Mouse (Mus musculus) frontal cortex, adult 2 months (tissue): ENCODE measurements around the gene Lgr6. TPM values are rescaled to one million over a fixed set of nuclear protein-coding genes. Genes with fewer than 3 reads are reported as not detected.

Experiments
- DNase-seq, 2 experiments: peaks; one replicate each; pipeline ENCODE4 v3.0.0; 2022; ENCODE audit warnings: low spot score in 1 of 2; ENCODE audit errors: extremely low spot score in 1 of 2
- polyA plus RNA-seq: library from polyadenylated mRNA; depleted of rRNA; stranded (reverse); fragments of >200 nt; gene quantifications from 2 replicates; pipeline ENCODE4 v1.2.3, GENCODE M21; 2012

Lgr6 gene
- polyA plus RNA-seq, 1 experiment, result 19.1 TPM

DNA sequence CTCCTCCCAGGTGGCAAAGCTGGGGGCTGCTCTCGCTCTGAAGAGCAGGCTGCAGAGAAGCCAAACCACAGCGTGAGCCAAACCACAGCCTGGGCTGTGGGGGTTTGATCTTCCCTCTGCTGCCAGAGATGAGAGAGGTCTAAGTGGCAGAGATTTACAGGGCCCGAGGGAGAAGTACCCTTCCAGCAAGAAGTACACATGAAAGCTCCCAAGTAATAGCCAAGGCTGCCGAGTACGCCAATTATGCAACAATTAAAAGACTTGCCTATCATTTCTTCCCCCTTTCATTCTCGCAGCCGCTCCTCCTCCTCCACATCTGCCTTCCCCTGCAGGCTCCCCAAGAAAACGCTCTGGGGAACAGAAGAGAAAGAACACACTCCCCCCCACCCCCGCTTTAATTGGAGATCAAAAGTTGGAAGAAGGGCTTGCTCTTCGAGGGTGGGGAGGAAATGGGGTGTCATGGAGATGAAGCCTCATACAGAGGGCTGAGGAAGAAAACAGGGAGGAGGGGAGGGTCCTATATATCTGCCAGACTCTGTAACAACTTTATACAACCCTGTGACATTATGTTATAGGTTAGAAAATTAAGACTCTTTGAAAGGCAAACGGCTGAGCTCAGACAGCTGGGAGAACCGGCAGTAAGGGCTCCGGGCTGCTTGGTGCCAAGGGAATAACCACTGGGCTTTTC lies 85.8 kb downstream of the Lgr6 start:
- DNase-seq, result peak in 1 of 2 experiments; percentile 34

DNA sequence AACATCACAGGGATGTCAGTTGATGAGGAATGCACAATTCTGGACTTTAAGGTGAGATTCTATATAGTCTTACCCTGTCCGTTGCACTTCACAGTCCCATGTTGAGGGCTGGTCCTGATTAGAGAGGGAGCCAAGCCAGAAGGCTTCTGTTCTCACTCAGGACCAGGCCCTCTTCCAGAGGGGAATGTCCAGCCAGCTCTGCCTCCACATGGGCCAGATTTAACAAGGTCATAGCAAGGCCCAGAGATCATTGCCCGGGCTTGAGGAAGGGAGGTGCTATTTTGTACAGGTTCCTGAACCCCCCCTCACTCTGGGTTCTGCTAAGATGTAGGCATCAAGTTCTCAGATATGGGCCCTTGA lies 87.4 kb downstream of the Lgr6 start:
- no peak for DNase-seq

GRCm38 (mm10) chr1:135016907-135017655 lies 88.0 kb downstream of the Lgr6 start:
- no peak for DNase-seq

GRCm38 (mm10) chr1:135014921-135015445 lies 90.1 kb downstream of the Lgr6 start:
- DNase-seq, result no peak

- DNase-seq, result no peak
Measured at GRCm38 (mm10) chr1:135012472-135012871, 92.6 kb downstream of the Lgr6 start.

GRCm38 (mm10) chr1:135011912-135012311 lies 93.2 kb downstream of the Lgr6 start:
- no peak for DNase-seq

DNA sequence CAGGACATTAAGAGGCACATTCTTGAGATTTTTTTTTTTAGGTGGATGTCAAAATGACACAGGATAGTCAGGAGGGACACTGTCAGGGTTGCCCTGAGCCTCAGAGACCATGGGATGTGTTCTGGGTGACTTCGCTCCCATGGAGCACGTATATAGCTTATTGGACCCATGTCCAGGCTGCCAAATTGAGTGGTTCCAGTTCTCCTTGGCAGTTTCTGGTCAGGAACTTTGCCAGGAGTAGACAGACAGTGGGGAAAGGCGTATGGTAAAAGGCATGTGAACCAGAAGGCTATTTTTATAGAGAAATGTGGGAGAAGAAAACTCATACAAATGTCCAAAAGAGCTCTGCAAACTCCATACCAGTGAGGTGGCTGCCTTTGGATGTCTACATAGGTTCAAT lies 95.2 kb downstream of the Lgr6 start:
- DNase-seq, result no peak

DNA sequence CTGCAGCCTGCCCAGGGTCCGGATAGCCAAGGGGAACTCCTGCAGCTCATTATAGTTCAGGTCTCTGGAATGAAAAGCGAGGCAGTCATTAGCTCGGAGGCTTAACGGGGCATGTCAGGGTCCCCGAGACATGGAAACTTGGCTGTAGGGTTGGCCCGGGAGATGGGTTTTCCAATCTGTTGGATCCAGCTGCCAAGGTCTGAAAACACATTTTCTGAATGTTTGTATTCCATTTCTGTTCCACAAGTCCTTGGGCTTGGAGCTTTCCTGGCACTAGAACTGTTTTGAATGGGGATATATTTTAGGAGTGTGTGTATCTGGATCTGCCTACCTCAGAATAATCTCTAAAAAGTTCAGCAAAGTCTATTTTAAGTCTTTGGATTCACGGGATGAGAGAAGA lies 99.4 kb downstream of the Lgr6 start:
- DNase-seq, result no peak

DNA sequence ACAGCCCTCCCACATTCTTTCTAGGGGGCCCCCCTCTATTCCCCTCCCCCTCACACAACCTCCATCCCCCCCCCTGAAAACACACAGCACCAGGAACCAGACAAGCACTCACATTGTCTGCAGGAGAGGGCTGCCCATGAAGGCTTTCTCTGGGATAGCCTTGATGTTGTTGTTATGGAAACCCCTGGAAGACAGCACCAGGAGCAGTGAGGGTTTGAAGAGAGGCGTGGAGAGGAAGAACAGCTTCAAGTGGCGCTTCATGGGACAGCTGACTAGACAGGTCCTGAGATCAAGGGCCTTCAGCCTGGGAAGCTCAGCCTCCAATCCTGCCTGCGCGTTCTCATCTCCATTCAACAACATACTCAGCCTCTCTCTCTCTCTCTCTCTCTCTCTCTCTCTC lies 101.7 kb downstream of the Lgr6 start:
- DNase-seq, result no peak

DNA sequence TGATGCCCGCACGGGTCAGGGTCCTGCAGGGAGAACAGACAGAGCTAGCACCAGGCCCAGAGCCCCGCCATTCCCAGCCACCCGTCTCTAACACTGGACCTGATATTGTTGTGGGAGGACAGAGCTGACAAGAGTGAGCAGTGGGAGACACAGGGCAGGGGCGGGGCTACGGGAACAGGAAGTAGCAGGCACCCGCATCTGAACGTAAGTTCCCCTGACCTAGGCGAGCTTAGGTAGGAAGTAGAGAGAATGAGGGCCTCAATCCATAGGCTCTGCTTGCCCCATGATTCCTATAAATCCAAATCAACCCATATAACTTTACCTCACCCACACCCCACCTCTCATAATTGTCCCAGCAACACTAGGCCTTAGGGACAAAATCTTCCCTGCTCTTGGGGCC lies 104.5 kb downstream of the Lgr6 start:
- no peak for DNase-seq

GRCm38 (mm10) chr1:134998231-134998630 lies 106.8 kb downstream of the Lgr6 start:
- DNase-seq, result no peak

- no peak for DNase-seq
Measured at GRCm38 (mm10) chr1:134997568-134997967, 107.5 kb downstream of the Lgr6 start.

- DNase-seq, result no peak
Measured at GRCm38 (mm10) chr1:134996471-134996870, 108.6 kb downstream of the Lgr6 start.

GRCm38 (mm10) chr1:134995954-134996353 lies 109.1 kb downstream of the Lgr6 start:
- no peak for DNase-seq

DNA sequence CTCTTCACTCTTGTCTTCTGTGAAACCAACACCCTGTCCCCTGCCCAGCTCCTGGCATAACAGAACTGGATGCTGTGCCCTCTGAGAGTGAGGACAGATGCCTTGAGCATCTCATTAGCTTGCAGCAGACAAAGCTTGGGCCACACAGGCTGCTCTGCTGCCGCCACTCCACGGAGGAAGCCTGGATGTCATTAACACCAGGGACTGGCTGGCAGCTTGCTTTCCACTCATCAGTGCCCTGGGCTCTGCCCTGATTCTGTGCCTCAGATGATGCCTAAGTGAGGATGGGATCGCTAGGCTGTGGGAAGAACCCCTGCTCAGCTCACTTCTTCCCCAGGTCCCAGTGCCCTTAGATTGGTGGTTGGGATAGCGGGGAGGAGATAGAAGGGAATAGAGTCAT lies 109.6 kb downstream of the Lgr6 start:
- DNase-seq, result no peak

DNA sequence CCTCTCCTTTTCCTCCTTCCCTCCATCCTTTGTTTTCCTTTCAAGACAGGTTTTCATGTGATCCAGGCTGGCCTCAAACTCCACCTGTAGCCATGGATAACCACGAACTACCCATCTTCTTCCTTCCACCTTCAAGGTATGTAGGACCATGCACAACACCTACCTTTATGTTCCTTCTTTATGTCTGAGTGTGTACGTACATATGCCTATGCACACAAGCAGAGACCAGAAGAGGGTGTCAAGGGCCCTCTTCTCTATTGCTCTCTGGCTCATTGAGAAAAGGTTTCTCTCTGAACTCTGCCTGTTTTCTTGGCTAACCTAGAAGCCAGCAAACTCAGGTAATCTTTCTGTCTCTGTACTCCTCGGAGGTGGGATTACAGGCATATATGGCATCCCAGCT lies 110.3 kb downstream of the Lgr6 start:
- DNase-seq, result no peak

DNA sequence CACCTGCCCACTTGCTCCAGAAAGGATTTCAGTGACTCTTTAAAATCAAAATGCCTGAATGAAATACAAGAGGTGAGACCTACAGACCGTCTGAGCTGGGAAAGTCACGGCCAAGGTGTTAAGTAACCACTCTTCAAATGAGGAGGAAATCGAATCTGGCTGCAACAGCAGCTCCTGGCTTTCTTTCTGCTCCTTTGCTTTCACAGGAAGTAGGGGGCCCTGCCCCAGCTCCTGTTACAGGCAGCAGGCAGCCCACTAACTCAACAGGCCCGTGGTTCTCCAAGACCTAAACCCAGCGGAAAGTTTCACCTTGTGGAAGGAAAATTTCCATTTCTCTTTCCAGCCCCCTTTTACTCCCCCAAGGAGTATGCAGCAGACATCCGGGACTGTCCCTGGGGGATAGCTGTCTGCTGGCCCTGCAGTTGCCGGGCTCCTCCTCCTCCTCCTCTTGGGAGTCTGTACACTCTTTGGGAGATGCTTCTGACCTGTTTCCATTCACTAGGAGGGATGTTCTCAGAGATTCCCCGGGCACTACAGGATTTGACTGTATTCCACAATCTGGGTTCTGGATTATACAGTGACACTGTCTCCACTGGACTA lies 112.9 kb downstream of the Lgr6 start:
- DNase-seq, result no peak

GRCm38 (mm10) chr1:134989372-134989771 lies 115.7 kb downstream of the Lgr6 start:
- DNase-seq, result peak; percentile 58 to 95

DNA sequence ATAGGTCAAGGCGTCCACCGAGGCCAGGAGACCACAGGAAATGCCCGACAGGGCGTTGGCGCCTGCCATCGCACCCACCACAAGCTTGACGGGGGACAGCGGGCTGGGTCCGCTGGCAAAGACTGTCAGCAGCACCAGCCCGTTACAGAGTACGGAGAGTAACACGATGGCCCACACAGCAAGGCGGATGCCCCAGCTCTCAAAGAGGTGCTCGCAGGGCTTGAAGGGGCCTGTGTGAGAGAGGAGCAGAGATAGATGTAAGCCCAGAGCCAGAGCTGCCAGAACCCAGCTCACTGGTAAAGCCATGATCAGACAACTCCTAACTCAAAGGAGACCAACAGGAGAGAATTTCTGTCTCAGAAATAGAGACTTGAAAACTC lies 117.1 kb downstream of the Lgr6 start:
- DNase-seq, result no peak

DNA sequence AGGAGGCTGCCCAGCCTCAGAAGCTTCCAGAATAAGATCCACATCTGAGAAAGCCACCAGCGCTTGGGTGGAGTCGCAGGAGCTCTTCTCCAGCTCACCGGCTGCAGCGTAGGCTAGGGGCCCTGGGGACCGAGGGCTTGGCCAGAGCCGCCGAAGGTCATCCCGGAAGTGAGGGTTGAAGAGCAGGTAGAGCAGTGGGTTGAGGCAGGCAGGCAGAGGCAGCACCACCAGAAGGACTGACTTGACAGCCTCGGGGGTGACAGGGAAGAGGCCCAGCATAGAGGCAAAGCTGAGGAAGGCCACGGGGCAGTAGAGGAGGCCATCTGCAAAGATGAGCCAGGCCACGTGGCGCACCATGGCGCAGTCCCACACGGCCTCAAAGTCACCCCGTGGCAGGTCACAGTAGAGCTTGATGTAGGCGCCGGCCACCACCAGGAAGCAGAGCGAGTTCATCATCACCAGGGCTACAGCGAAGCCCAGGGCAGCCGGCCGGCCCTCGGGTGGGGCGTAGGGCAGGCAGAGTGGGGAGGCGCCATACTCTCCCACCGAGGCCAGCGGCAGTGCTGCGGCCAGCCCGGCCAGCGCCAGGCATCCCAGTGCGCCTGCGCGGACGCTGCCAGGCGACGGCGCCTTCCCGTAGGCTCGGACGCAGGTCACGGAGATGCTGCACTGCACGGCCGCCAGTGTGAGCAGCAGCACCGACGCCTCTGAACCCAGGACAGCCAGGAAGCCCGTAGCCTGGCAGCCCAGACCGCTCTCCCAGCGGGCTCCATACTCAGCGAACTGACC lies 117.7 kb downstream of the Lgr6 start:
- DNase-seq, result peak in 1 of 2 experiments; percentile 60

GRCm38 (mm10) chr1:134972920-134973319 lies 132.2 kb downstream of the Lgr6 start:
- peak in 1 of 2 experiments; percentile 60 for DNase-seq
